12 mouse cellular contexts compared by ENCODE assay signal in the genomic region with DNA sequence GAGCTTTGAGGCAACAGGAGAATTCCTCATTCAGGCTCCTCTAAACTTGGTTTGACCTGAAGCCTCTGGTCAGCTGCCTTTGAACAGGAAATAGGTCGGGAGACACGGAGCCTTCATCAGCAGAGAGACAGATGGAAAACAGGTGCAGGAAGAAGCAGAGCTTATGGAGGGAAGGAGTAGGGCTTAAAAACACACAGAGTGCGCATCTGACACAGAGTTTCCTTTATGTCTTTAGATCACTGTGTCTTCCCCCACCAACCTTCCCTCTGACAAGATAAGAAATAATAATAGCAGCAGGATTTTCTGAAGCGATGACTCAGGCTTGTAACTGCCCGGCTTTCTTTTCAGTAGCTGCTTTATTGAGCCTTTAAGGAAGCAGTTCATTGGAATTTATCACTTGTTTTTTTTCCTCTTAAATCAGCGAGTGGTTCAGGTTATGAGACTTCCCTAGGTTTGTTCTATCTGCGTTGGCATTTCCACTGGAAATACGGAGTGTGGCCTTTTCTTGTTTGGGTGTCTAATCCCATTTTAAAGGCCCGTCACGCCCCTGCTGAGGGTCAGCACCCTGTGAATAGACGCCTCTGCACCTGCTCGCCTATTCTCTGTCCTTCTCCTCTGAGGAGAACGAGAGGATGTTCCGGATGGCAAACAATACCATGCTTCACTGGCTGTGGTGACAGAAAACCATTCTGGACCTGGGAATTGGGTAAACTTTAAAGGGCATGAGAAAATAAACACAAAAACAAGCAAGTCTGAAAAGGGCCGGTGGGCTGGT. TPM values are rescaled to one million over a fixed set of nuclear protein-coding genes. Genes with fewer than 3 reads are reported as not detected.
A peak's percentile ranks its signal among the peaks of the same experiment; 100 is the strongest.
DNase-seq lines count a peak whose midpoint lies in the region; ATAC-seq and TF ChIP-seq lines count a peak whose summit lies in the region.
"Had no signal": no experiment of that assay in that cellular context is flagged by ENCODE, and none has a peak within 500 bp of the region (broad histone marks: within the 10 kb centered on the region; RNA-seq: fewer than 3 reads in every experiment).

No protein-coding gene starts in this region.

- TF ChIP-seq POLR2A in heart, adult 2 months (IDR thresholded peaks at IDR 0.05; ENCODE audit: insufficient read depth, low read depth, low read length), result no peak
- no peak for TF ChIP-seq POLR2A in lung, adult 2 months (IDR thresholded peaks at IDR 0.05; ENCODE audit: borderline replicate concordance, extremely low read depth, low read depth, low read length)

- peaks cover 15% of the 10 kb centered on the region for H3K4me1 ChIP-seq in heart, embryonic 16.5 days (ENCODE audit: control insufficient read depth, insufficient read depth, low read length)
- H3K4me1 ChIP-seq in heart, adult 2 months (ENCODE audit: control insufficient read depth, insufficient read depth, low read length), result peaks cover 3% of the 10 kb centered on the region
- peaks cover 24% of the 10 kb centered on the region for H3K4me1 ChIP-seq in midbrain, embryonic 12.5 days
- no peaks in the 10 kb centered on the region; the same call in 1 of the 2 replicates for H3K4me1 ChIP-seq in lung, adult 2 months (ENCODE audit: control insufficient read depth, insufficient read depth, low read length)

- peak overlapping the region; percentile 42; the same call in 1 of the 2 replicates for H3K9ac ChIP-seq in heart, embryonic 16.5 days (ENCODE audit: low read length)
- no peak overlapping the region for H3K9ac ChIP-seq in heart, adult 2 months (ENCODE audit: low read depth, low read length)
- H3K9ac ChIP-seq in midbrain, embryonic 12.5 days (replicated peaks), result no peak overlapping the region

- no peak overlapping the region for H3K27ac ChIP-seq in heart, embryonic 16.5 days (ENCODE audit: low read length)
- no peak overlapping the region for H3K27ac ChIP-seq in heart, adult 2 months
- peak overlapping the region; percentile 49; the same call in 1 of the 2 replicates for H3K27ac ChIP-seq in midbrain, embryonic 12.5 days (replicated peaks)

- peak; percentile 32; the same call in 1 of the 2 replicates for ATAC-seq in heart, embryonic 16.5 days (replicated peaks; ENCODE audit: extremely low read depth, insufficient read depth, low FRiP score)
- ATAC-seq in midbrain, embryonic 12.5 days (ENCODE audit: low FRiP score, low read depth), result peak; percentile 67; the same call in 1 of the 2 replicates
- no peak for ATAC-seq in erythroid progenitor cell, adult 5-6 weeks (replicated peaks; ENCODE audit: low FRiP score, poor library complexity, severe bottlenecking)

- H3K36me3 ChIP-seq in heart, embryonic 16.5 days (ENCODE audit: control insufficient read depth, insufficient read depth), result 0 out of 2 replicates have a peak, but pooled peaks cover 2% of the 10 kb centered on the region
- H3K36me3 ChIP-seq in heart, adult 2 months (ENCODE audit: control insufficient read depth, insufficient read depth, low read length), result no peaks in the 10 kb centered on the region
- no peaks in the 10 kb centered on the region for H3K36me3 ChIP-seq in midbrain, embryonic 12.5 days

- H3K4me2 ChIP-seq in heart, embryonic 16.5 days (ENCODE audit: low read depth, low read length), result no peak overlapping the region
- peak overlapping the region; percentile 25 for H3K4me2 ChIP-seq in midbrain, embryonic 12.5 days (replicated peaks)

- H3K27me3 ChIP-seq in heart, embryonic 16.5 days (ENCODE audit: control insufficient read depth, insufficient read depth, low read length), result peaks cover 2% of the 10 kb centered on the region; the same call in 1 of the 2 replicates
- no peaks in the 10 kb centered on the region for H3K27me3 ChIP-seq in heart, adult 2 months (ENCODE audit: control insufficient read depth, insufficient read depth, low read length)
- peaks cover 88% of the 10 kb centered on the region for H3K27me3 ChIP-seq in midbrain, embryonic 12.5 days

- intact Hi-C loops in heart, adult 2 months (cut with DNase I), result no loop called here

- peaks cover 19% of the 10 kb centered on the region for H3K9me3 ChIP-seq in heart, embryonic 16.5 days (replicated peaks; ENCODE audit: control insufficient read depth, low read length)
- H3K9me3 ChIP-seq in midbrain, embryonic 12.5 days, result peaks cover 13% of the 10 kb centered on the region

- no peaks in the 10 kb centered on the region for H3K79me2 ChIP-seq in heart, adult 2 months (replicated peaks; ENCODE audit: control insufficient read depth, insufficient read depth, low read length)

- DNase-seq in heart, adult 2 months, result no peak
- peak; percentile 21 for DNase-seq in CD4-positive helper T cell, adult 2 months (ENCODE audit: low read depth, low spot score)
- peak; percentile 65 for DNase-seq in embryo, embryonic 10 days (ENCODE audit: low spot score)
- DNase-seq in right cerebral cortex, postnatal 4 days, result no peak
- DNase-seq in lung, adult 2 months, result no peak
- DNase-seq: adrenal gland, adult 8-10 months; cerebellum, adult 9-10 months; layer of hippocampus, adult 9-11 months; lung, postnatal 4 days had no signal

- no peak for TF ChIP-seq CTCF in heart, adult 2 months (IDR thresholded peaks at IDR 0.05)
- TF ChIP-seq CTCF in lung, adult 2 months (IDR thresholded peaks at IDR 0.05; ENCODE audit: insufficient read depth, low read length), result no peak

- WGBS in heart, embryonic 16.5 days, result 44% methylated on average over 15 of the region's 15 CpGs
- WGBS in heart, adult 2 months, result 49% methylated on average over 15 of the region's 15 CpGs
- 7% methylated on average over 15 of the region's 15 CpGs for WGBS in midbrain, embryonic 12.5 days
- WGBS in lung, adult 2 months, result 67% methylated on average over 15 of the region's 15 CpGs

- no peak for TF ChIP-seq EP300 in heart, adult 2 months (IDR thresholded peaks at IDR 0.05; ENCODE audit: insufficient read depth, low read depth, low read length)

- no peak overlapping the region for H3K4me3 ChIP-seq in heart, embryonic 16.5 days (ENCODE audit: low read length)
- H3K4me3 ChIP-seq in heart, adult 2 months, result no peak overlapping the region
- H3K4me3 ChIP-seq in midbrain, embryonic 12.5 days, result no peak overlapping the region
- no peak overlapping the region for H3K4me3 ChIP-seq in lung, adult 2 months (replicated peaks; ENCODE audit: extremely low read depth, low read depth, low read length)

RNA-seq across cellular contexts. Expression of a gene that starts 32.7 kb away (rescaled TPM):
- 6.9 and 8.2 TPM in 2 replicates for polyA plus RNA-seq in heart, embryonic 16.5 days (2015; fragmentation: Nextera tagmentation; extraction: Ambion mirVana)
- total RNA-seq in heart, adult 2 months (2021), result 10 to 100 TPM; 20.7 to 28.8 TPM
- polyA plus RNA-seq in heart, adult 2 months (2012; rRNA removed), result 34.6 and 38.1 TPM in 2 replicates
- 7.9 and 8.3 TPM in 2 replicates for polyA plus RNA-seq in midbrain, embryonic 12.5 days (2016; fragmentation: Nextera tagmentation; extraction: Ambion mirVana)
- 1.1 and 2.1 TPM in 2 replicates for total RNA-seq in erythroid progenitor cell, adult 5-6 weeks (2015; ENCODE audit: low replicate concordance)
- not detected in 2 replicates for total RNA-seq in erythroid progenitor cell, adult 5-6 weeks (2017; ENCODE audit: low replicate concordance)
- polyA plus RNA-seq in lung, adult 2 months (2012; rRNA removed), result 105 and 124 TPM in 2 replicates

RNA-seq across cellular contexts. Expression of a gene that starts 51.8 kb away (rescaled TPM):
- polyA plus RNA-seq in heart, embryonic 16.5 days (2015; fragmentation: Nextera tagmentation; extraction: Ambion mirVana), result 3.1 and 4.0 TPM in 2 replicates
- total RNA-seq in heart, adult 2 months (2021), result under 1 TPM in 1 of 2 experiments, not detected in 1; 0.25 TPM
- 0.44 and 0.57 TPM in 2 replicates for polyA plus RNA-seq in heart, adult 2 months (2012; rRNA removed)
- polyA plus RNA-seq in midbrain, embryonic 12.5 days (2016; fragmentation: Nextera tagmentation; extraction: Ambion mirVana), result 2.5 and 3.3 TPM in 2 replicates
- total RNA-seq in erythroid progenitor cell, adult 5-6 weeks (2015; ENCODE audit: low replicate concordance), result not detected in 2 replicates
- 0.23 and 20.0 TPM in 2 replicates for total RNA-seq in erythroid progenitor cell, adult 5-6 weeks (2017; ENCODE audit: low replicate concordance)
- polyA plus RNA-seq in lung, adult 2 months (2012; rRNA removed), result 7.1 and 9.5 TPM in 2 replicates

Comparison
In these comparisons a context has a peak if more than half of its experiments do, and no peak if none do; other contexts are left out.
1. DNase-seq: peak in CD4-positive helper T cell, adult 2 months (single experiment) and embryo, embryonic 10 days (single experiment); none in heart, adult 2 months (0 of 2), right cerebral cortex, postnatal 4 days (single experiment) and lung, adult 2 months (single experiment).